Mouse (Mus musculus) layer of hippocampus, adult 8-10 months (tissue): Measurements from ENCODE around the gene Hyal3. TPM values are rescaled to one million over a fixed set of nuclear protein-coding genes. Genes with fewer than 3 reads are reported as not detected.
A peak's percentile ranks its signal among the peaks of the same experiment; 100 is the strongest.

ENCODE experiments used
- DNase-seq, 2 experiments: peaks; one replicate each; pipeline ENCODE4 v3.0.0; 2022; ENCODE audit warnings: low spot score in 2 of 2
- total RNA-seq, 4 experiments: library from RNA; stranded (reverse); gene quantifications; 2 replicates each; pipeline ENCODE4 v1.2.4; 2022

Hyal3 gene
- total RNA-seq, 4 experiments from 2014 or later = 1.7 to 2.4 (median 1.9) TPM

DNA sequence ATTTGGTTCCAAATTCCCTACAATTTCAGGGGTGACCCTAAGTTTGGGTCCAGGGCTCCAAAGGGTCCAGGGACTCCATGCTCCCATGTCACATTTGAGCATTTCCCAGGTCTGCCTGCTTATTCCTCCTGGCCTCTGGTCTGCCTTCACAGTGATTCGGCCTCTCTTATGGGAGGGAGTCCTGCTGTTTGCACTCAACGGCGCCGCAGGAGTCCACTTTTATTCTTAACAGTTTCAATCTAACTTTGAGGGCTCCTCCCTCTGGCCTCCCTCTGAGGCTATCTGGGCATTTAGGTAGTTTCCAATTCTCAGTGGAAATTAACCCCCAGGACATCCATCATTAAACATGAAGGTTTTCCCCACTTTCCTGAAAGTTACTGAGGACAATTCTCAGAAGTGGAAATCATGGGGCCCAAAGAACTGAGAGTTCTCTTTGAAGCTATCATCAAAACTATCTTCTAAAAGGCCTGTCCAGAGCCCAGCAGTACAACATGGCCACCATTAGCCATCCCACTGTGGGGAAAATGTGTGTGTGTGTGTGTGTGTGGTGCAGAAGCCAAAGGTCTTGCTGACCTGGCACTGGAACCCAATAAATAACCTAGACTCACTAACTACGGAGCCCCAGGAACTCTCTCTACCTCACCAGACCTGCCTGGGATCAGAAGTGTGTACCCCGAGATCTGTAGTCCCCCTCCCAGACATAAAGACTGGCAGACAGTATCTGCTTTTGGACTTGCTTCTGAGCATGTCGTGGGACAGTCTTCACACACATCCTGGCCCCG, 13.9 kb downstream of the Hyal3 start:
- DNase-seq = no peak

DNA sequence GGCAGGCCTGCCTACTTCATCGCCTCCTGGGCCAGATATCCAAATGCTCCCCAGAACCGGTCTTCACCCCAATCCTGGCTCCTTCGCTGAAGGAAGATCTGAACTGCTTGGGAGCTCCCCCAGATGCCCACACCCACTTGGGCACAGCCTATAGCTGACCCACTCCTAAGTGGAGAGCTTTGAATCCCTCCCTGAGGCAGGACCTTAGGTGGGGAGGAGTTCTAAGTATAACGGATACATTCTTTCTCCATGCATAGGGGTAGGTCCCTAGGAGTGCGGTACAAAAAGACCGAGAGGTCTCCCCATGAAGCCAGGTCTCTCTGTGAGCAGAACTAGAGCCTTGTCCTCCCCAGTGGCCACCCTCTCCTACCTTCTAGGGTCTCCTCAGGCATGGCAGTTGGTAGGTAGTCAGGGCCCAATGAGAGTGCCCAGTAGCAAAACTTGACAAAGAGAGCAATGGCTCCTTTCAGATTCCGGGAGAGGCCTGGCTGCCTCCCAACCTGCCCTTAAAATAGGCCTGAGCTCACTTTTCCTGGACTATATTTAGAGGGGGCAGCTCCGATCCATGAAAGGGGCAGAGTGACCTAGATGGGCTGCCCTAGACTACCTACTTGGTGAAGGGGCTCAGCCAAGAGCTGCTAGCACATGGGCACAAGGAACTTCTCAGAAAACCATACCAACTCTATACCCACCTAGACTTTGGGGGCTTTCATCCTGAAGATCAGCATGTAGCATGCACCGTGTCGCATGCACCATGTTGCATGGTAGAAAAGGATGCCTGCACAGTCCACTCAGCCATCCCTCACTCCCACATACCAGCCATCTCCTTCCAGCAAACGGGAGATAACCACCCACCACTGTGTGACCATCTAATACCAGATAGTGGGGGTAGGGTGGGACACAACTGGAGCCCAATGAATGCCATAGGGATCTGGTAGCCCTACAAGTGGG, 16.3 kb downstream of the Hyal3 start:
- no peak for DNase-seq

DNA sequence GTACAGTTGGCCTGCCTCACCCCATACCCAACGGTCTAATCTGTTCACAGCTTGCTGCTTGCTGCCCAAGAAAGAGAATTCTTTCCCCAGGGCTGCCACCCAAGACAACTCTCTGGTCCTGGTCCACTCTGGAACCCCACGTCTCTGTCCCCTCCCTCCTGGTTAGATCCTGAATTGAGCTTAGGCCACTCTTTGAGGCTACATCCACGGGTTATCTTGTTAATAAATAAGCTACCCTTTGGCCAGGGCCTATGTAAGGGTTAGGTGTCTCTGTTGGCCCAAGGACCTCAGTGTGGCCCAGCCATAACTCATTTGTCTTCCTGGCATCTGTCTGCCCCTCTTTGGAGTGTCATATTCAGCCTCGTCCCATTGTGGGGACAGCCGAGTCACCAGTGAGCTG, 17.8 kb downstream of the Hyal3 start:
- no peak for DNase-seq

DNA sequence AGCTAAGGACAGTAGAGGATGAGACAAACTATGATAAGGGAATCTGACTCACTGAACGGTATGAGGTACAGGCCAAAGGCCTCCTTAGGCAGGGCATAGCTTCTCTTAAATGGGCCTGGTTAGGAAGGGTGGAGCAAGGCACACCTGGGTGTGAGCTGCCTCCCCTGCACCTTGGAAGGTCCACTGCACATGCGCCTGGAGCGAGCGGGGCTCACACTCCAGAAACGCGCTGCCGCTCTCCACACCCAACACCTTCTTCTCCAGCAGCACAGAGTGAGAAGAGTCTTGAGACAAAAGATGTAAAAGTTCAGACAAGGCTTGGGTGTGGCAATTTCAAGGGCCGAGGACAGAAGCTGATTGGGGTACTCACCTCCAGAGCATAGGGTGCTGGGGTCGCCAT, 18.8 kb downstream of the Hyal3 start:
- no peak for DNase-seq

DNA sequence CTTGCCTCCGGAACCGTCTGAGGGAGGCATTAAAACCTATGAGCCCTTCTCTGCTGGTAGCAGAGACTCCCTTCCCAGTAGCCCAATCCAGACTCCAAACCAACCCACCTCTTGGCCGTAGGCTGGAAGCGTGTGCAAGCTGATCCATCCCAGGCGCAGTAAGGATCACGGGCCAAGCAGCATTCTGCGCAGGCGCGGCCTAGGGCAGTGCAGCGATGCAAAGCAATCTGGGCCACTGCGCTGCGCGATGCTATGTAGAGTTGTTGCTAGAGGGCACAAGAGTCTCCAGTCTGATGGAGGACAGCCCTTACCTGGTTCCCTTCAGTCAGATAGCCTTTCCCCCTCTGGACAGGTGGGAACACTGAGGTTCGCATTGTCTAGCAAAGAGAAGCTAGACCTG, 19.2 kb downstream of the Hyal3 start:
- DNase-seq = no peak

DNA sequence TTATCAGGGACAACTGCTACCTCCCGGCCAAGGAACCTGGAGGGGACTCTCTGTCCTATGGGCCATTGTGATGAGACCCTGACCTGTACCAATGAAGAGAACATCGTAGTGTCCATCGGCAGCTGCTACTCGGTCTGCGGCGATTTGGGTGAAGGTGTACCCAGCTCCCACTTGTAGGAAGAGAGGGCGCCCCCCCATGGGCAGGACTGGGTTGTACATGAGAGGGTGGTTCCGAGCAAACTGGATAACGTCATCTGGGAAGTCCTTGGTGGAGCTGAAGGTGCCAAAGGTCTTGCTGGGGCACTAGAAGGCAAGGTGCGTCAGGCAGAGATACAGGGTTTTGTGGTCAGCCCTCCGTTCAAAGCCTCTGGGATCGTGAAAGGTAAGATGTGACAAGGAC, 20.1 kb downstream of the Hyal3 start:
- no peak for DNase-seq

DNA sequence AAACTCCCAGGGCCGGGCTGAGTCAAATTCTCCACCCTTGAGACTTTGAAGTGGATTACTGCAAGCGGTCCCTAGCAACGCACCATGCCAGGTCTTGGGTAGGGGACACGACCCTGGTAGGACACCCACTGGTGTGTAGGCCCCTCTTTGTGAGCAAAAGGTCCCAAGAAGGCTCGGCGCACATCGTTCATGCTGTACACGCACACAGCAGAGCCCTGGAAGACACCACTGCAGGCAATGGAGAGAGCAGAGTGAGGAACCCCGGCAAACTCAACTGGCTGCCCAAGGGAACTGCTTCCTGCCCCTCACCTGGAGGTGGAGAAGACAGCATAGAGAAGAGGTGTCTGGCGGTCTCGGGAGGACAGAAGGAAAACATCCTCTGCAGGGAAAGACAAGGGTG, 20.7 kb downstream of the Hyal3 start:
- no peak for DNase-seq

DNA sequence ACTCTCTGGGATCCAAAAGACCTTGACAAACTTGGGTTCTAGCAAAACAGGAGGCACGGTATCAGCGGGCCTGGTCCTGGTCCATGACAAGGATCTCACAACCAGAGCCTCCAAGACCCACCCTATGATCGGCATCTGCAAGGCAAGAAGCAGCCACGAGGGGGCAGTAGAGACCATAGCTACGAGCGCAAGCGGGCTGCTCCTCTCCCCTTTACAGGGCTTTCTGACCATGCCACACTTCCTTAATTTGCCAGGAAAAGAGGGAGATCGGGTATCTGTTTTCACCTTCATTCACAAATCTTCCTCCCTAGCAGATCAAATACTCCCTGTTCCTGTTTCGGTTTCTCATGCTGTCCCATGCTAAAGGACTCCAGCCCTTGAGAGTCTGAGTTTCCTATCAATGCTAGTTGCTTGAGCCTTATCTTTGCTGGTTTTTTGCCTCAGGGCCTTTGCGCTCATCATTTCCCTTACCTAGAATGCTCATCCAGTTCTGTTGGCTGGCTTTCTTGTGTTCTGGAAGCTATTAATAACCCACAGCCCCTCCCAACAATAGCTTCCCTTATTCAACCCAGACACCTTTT, 21.5 kb downstream of the Hyal3 start:
- peak; percentile 84 to 94 for DNase-seq

DNA sequence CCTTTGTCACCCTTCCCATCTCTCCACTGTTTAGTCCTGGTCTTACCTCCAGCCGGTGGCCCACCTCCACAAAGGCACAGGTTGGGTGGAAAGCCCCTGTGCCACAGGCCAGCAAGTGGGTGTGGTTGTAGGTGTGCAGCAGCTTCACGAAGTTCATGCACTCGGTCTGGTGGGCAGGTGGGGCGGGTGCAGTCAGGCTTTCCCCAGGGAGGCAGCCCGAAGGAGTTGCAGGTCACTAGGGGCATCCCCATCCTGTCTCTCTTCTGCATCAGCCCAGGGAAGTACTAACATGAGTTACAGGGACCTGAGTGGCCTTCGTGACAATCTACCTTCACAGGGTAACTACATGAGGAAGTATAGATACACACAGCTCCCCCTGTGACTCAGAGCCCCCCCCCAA, 22.6 kb downstream of the Hyal3 start:
- DNase-seq = no peak

DNA sequence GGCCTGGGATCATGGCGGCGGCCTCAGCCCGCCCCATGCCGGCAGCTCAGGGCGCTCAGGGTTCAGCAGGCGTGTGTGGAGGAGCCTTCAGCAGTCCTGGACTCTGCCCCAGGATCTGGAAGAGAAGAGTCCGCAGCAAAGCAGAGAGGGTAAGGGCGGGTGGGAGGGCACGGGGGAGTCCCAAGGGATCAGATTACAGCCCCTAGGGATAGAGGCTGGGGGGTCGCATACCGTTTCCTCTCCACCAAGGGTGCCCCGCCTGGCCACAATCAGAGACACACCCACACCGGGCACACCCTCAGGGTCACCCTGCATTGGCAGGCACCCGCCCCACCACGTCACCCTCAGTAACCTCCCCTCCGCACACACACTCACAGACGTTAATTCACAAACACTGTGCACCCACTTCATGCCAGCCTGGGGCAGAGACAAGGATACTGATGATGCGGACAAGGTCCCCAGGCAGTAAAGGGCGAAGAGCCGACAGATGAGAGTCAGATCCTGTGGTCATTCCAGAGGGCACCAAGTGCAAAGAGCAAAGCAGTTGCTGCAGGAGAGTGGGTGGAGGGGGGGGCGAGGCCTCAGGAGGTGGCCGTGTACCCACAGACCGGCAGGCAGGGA, 24.5 kb downstream of the Hyal3 start:
- no peak for DNase-seq

DNA sequence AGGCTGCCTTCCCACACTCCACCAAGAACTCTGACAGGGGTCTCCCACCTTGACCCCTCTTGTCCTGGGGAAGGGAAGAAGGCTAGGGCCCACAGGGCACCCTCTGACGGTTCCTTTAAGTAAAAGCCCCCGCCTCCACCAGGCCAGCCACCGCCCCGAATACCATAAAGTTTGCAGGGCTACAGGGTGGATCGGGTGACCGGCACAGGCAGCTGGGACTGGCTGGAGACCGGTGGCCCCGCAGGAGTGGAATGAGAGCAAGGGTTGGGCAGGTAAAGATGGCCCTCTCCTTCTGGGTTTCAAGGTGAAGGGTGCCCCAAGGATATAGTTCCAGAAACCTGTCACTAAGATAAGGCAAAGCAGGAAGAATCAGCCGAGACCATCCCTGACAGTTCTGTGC, 26.0 kb downstream of the Hyal3 start:
- DNase-seq = no peak

DNA sequence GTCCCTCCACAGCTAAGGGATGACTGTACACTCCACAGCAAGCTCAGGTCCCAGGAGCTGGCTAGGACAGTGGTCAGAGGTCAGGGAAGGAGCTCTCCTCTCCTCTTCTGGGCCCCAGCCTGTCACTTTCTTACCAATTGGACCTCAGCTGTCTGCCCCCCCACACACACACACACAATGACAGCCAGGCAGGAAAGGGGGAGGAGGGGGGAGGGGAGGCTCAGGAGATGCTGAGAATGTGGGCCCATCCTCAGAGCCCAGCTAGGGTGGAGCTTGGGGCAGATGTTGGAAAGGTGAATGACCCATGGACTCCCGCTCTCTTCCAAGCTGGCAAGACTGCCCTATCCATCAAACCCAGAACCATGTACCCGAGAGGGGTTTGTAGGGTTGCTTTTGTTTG, 26.4 kb downstream of the Hyal3 start:
- DNase-seq = no peak

DNA sequence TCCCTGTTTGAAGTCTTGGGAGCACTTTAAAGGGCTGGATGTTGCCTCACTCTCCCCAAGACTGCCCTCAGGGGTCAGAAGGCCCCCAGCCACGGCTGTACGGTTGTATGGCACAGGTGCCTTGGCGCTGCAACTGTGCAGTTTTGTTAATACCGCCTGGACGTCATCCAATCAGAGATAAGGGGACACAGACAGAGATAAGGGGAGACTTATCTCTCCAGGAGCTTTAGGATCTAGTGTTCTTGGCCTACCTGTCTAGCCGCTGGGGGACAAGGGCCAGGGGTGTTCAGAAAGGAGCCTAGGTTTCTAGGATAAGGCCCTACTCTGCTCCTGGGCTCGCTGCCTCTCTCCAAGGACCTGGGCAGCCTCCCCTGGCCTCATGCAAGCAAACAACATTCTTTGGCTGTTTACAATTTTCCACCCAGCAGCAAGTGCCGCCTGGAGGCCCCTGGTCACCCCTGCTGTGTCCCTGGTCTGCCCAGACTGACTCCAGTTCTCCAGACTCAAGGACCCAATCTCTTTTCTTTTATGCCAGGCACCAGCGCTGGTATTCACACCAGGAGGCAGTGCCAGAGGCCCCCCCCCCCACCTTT, 27.1 kb downstream of the Hyal3 start:
- no peak for DNase-seq

DNA sequence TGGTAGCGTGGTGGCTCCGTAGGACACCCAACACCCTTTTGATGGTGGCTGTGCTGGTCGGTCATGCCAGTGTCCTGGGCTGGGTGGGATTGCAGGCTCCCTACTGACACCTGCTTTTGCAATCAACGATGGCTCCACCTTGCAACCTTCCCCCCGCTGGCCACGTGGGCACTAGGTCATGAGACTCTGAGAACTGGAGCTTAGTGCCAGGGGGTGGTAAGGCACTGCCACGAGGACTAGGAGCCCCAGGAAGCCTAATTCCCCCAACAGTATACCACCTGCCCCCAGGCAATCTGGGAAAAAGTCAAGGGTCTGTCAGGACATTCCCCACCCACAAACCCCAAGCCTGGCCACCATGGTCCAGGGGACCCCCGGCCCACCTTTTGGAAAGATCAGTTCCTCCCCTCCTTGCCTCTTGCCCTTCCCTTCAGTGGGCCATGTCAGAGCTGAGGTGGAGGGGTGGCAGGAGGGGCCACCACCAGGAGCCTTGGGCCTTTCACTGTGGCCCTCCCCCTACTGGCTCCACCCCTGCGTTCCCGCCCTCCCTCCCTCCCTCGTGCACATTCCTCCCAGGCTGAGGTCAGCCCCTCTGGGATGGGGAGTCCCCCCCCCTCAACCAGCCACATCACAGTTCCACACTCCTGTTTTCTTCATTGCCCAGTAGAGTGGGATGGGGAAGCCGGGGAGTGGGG, 28.3 kb downstream of the Hyal3 start, which contains the start of gene Sema3b:
Sema3b (minus strand) TSS at position 489 of the 692 bp plus-strand sequence.
- DNase-seq = no peak

DNA sequence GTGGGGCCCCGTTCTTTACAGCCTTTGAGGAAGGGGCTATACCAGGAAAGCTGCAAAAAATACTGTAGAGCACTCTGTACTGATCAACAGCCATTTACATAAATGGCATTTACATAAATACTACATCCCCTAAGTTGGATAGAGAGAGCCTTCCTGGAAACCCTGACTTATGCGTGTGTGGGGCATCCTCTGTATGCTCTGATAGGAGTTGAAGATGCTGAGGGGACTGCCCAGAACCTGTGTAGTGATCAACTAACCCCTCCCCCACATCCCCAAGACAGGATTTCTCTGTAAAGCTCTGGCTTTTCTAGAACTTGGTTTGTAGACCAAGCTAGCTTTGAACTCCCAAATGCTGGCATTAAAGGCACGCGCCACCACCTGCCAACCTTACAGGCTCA, 28.8 kb downstream of the Hyal3 start:
- DNase-seq = no peak

DNA sequence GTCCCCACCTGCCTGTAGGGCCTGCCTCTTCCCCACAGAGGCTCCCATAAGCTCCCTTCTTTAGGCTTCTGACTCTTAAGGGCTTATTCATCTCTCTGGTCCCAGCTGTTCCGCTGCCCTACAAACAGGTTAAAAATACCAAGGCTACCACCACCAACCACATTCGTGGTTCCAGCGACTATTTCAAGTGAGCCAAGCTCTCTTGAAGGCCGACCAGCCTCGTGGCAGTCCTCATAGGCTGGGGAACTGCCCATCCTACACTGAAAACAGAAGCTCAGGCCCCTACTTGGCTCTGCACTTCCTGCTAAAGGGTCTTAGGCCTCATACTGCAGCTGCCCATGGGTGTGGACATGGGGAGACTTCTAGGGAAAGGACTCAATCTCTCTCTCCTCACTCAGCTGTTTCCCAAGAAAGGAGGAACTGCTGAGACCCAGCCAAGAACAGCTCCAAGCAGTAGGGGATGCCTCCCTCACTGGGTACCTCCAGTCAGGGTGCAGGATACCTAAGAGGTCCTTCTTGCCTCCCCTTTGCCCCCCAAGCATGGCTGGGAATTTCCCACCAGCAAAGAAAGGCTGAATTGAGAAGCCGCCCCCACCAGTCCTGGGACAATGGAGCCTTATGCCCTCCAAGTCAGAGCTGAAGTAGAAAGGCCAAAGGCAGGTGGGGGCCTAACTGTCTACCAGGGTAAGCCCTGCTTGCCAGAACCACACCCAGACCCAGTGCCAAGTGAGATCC, 31.0 kb downstream of the Hyal3 start:
- no peak for DNase-seq

DNA sequence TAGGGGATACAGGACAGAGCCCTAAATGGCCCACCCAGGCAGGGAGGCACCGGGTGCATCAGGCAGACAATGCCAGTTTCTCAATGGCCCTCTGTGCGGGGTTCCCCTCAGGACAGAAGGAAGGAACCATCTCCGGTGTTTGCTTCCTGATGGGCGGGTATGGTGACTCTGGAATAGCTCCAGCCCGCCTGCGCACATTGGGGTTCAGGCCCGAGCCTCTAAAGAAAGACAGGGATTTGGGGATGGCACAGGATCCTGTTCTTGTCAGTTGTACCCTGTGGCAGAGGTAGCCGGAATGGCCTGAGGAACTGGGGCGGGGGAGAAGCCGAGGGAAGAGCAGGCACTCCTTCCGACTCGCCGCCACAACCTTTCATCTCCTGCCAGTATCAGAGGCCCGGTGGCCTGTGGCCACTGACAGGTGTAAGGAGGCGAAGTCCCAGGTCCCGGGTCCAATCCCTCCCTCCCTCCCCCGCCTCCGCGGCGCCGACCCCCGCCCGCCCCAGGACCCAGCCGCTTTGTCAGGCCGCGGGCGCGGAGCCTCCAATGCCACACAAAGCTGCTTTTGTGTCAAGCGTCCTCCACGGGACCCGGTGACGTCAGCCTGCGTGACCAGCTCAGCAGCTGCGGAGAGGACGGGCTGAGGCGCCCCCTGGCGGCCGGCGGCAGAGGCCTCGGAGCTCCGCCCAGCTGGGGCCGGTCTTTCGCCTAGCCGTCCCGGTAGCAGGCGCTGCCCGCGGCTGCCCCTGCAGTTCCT, 31.8 kb downstream of the Hyal3 start:
- peak; percentile 95 to 99 for DNase-seq

DNA sequence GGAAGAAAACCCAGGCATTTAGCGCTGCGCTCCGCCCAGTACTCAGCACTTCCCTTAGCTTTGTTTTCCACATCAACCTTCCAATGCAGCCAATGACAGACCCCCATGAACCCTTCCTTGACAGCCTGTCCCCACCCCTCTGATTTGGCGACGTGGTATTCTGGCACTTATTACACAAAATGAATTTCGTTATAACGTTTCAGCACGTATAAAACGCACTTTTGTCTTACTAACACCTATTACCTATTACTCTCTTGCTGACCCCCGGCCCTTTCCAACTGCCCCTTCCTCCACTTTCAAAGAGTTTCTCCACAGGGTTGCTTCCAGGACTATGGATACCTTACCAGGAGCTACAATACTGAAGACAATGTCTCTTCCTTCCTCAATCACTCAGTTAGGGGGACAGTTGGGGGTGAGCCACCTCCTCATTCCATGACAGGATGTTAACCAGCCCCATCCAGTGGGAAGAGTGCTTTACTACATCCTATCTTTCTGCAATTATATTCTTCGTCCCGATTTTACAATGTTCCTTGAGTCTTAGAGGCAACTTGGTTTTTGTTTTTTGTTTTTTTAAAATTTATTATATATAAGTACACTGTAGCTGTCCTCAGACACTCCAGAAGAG, 32.4 kb downstream of the Hyal3 start:
- no peak for DNase-seq

DNA sequence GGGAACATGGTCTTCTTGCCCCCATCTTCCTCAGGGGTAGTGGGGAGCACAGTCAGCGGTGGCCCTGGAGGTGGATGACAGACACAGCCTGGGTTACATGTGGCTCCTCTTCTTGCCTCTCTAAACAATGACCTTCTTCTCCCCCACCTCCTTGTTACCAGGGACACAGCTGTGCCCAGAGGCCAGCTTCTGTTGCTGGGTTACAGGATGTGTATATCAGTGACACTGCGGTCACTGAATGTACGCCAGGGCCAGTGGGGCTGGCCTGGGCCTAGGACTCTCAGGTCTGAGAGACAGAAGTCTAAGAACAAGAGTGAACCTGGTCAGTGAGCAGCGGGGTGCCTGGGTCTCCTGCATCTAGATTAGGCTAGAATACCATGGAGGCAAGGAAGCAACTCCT, 34.4 kb downstream of the Hyal3 start:
- DNase-seq = no peak
